Mouse (Mus musculus) adrenal gland, adult 18-20 months (tissue): ENCODE results near the gene Il6ra. TPM values are rescaled to one million over a fixed set of nuclear protein-coding genes. Genes with fewer than 3 reads are reported as not detected.

Source experiments
- DNase-seq, 2 experiments: peaks; one replicate each; pipeline ENCODE4 v3.0.0; 2021 to 2022; ENCODE audit warnings: low spot score in 2 of 2
- total RNA-seq, 2 experiments: library from RNA; stranded (reverse); gene quantifications; 1 replicate in 1 of 2; 2 replicates in 1 of 2; pipeline ENCODE4 v1.2.3; 2021

Gene Il6ra
- total RNA-seq, 2 experiments from 2014 or later = 7.8 to 13.9 TPM

DNA sequence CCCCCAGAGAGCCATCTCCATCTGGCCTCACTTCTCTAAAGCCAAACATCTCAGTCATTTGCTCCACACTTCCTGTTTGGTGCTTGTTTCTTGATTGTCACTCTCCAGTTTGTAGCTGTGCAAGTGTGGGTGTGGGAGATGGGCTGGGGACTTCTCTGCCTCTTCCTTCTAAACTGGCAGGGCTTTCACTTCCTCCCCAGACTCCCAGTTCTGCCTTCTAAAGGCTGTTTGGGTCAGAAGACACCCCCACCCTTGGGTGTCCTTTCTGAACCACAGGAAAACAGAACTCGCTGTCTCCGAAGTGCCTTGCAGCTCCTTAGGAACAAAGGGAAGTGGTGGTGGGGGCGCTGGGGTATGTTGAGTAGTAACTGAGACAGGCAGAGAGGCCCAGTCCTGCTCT is 1.8 kb downstream of the Il6ra start:
- DNase-seq = no peak

DNA sequence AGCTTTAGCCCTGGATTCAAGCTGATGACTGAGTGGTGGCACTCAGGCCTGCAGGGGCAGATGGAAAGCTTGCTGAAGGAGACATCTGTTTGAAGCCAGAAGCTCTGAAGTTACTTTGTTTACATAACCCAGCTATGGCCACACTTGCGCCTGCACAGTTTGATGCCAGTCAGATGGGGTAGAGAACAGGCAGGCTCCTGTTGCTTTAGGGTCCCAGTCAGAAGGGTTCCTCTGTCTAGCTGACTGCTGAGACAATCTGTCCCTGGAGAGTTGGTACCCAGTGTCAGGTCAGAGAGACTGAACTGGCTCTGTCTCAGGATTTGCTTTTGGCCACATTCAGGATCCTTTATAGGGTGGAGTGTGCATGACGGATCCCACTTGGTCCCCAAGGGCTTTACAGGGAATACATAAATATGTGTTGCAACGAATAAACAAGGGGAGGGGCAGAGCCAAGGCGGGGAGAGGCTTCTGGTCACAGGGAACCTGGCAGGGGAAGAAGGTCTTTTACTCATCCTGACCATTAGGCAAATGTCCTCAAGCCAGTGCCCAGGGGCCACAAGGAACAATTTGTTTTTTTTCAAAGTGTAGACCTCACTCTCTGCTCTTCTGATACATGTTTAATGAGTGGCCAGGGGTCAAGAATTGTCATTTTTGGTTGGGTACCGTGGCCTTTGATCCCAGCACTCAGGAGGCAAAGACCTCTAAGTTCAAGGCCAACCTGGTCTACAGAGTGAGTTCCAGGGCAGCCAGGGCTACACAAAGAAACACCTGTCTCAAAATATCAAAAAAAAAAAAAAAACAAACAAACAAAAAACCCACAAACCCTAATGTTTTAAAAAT is 3.1 kb downstream of the Il6ra start:
- DNase-seq = no peak

DNA sequence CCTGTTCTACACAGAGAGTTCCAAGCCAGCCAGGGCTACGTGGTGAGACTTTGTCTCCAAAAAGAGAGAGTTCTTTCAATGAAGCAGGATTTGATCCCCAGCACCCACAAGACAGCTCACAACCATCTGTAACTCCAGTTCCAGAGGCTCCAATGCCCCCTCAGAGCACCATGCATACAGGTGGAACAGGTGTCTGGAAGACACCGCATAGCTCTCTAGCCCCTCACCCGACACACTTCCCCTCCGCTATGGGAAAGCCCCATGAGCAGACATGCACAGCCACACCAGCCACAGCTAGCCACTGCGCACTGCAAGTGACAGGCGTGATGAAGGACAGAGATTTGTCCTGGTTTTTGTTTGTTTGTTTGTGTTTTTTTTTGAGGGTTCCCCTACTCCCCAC is 4.2 kb downstream of the Il6ra start:
- no peak for DNase-seq

DNA sequence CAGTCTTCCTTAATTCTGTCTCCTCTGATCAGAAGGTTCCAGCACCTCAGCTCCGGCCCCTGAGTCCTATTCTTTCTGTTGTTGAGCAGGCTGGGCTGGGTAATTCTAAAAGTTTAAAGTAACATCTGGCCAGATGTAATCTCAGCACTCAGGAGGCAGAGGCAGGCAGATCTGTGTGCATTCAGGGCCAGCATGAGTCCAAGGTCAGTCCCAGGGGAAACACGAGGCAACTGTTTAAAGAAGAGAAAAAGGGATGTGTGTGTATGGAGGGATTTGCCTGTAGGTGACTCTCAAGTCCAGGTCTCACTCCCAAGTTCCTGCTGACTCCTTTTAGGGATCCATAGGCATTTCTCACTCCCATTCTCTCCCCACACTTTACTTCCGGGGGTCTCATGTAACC is 5.2 kb downstream of the Il6ra start:
- DNase-seq = no peak

DNA sequence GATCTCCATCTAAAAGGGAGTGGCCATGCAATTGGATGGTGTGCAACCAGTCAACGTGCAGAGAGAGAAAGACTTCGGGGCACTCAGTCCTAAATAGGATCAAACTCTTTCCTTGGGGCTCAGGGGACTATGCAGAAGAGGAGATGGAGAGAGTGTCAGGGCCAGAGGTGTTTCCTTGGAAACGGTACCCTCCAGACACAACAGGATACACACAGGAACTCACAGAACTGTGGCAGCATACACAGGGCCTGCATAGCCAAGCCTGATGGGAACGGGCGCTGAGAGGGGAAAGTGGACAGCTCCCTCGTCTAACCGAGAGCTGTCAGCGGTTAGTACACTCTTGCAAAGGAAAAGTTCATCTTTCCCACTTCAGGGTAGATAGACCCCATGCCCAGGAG is 13.5 kb downstream of the Il6ra start:
- DNase-seq = no peak

DNA sequence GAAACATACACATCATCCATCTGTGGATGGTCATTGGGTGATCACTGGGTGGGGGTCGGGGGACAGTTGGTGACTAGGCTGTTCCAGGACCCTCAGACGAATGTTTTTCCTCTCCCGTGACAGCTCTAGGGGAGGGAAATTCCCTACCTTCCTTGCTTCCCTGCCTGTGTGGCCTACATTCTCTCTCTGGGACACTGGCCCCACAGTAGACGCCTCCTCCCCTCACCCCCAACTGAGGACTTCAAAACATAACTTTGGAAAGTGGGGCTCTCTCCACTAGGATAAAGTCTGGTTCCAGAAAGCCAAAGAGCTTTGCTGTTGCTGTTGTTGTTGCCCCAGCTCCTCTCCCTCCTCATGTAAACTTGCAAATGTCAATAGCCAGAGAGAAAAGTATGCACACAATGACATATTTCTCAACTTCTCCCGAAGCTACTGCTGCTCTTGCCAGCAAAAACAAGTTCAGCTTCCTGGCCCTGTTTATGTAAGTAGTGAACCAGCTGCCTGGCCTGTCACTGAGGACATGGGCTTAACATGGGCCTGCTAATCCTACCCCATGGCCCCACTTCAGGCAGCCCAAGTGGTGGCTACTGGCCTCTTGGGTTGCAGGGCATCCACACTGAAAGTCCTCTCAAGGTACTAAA is 14.0 kb downstream of the Il6ra start:
- DNase-seq = no peak

DNA sequence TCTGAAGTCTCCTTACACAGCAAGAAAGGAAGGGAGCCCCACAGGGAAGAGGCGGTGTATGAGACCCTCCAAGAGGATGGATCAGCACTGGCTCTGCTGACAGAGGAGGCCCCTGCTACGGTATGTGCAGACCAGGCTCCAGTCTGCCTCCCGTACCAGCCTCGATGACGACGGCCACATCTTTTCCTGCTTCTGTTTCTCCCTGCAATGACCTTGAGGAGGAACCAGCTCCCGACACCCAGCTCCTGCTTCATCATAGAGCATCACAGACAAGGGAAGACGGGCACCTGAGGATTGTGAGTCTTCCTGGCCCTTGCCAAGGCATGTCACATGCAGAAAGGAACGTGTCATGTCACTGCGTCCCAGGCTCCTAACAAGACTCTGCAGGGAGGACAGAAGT is 15.0 kb downstream of the Il6ra start:
- DNase-seq = no peak

DNA sequence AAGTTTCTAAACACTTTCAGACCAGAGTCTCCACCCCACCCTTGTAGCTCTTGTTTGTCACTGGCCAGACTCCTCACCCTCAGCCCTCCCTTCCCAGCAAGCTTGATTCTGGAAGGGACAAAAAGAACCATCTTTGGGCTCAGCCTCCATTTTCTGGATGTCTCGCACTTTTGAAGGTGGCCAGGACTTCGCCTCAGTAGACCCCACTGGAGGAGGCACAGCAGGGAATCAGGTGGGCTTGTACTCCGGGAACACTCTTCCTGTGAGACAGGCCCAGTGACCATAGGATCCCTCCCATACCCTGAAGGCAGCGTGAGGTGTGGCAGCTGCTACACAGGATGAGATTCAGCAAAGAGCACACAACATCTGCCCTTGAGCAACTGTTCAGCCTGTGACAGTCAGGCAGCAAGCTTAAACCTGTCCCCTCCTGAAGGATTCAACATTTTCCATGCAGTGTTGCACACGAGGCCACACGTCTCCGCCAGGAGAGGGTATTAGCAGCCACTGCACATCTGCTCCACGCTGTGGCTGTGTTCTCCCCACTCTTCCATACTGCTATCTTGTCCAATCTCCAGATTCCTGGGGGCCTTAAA is 15.7 kb downstream of the Il6ra start:
- DNase-seq = peak in 1 of 2 experiments; percentile 18

DNA sequence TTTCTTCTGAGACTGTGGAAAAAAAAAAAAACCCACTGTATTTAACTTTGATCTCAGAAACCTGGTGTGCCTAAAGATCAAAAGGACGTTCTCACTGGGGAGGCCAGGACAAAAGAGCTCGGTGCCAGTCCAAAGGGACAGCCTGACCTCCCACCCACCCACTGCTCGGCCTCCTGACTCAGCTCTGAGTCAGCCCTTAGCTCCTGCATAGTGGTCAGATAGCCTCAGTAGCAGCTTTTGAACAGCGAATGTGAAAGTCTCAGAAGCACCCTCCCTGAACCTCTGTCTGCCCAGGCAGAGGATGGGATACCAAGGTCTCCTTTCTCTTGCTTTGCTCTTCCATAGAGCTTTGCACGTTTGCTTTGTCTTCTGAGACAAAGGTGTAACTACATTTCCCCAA is 16.4 kb downstream of the Il6ra start:
- DNase-seq = peak; percentile 49 to 50

DNA sequence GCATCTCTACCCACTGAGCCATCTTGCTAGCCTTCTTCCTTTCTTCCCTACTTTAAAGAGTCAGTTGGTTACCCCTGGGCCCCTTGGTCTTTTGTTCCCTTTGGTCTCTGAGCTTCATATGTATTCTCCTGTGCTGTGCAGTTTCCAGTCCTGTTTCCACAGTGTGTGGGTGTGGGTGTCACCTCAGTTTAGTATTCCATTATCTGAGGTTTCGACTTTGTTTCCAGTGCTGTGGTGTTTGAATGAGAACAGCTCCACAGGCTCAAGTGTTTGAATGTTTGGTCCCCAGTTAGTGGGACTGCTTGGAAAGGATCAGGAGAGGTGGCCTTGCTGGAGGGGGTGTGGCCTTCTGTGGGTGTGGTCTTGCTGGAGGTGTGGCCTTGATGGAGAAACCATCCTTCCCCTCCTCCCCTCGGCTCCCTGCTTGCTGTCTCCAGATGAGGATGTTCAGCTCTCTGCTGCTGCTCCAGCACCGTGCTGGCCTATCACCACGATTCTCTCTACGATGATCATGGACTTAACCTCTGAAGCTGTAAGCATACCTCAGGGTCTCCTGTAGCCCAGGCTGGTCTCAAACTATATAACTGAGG is 20.4 kb downstream of the Il6ra start:
- DNase-seq = no peak

DNA sequence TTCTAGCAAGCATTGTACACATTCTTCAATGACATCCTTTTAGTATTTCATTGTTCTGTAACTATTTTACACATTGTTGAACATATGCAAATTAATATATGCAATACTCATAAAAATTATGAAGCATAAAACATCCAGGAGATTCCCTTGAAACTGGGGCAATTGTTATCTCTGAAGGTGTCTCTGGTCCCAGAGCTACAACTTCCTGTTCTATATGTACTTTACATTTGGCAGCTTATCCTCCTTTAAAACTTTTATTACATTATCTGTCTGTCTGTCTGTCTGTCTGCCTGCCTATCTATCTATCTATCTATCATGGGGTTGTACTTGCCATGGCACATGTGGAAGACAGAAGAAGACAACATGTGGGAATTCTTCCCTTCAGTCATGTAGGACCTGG is 21.3 kb downstream of the Il6ra start:
- no peak for DNase-seq

DNA sequence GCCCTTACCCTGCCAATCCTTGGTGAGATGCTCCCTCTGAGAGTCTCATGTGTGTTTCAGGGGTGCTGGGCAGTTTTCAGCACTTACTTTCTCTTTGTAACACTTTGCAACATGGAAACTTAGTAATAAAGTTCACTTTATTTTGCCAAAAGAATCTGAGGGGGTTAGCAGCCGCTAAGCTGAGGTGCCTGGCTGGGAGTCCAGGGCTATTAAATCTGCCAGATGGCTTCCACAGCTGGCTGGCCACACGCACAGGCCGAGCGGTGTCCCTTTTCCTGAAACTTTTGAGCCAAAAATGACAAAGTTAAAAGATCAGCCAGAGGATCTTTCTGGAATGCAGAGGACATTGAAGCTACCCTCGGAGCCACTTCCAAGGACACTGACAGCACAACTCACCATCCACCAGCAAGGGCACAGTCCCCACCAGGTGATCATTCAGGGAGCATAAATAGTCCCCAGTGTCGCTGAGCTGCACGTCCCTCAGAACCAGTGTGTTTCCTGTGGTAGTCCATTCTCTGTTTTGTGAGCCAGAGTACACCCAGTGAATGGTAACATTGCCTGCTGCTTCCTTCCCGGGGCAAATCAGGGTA is 23.1 kb downstream of the Il6ra start:
- peak in 1 of 2 experiments; percentile 21 for DNase-seq

DNA sequence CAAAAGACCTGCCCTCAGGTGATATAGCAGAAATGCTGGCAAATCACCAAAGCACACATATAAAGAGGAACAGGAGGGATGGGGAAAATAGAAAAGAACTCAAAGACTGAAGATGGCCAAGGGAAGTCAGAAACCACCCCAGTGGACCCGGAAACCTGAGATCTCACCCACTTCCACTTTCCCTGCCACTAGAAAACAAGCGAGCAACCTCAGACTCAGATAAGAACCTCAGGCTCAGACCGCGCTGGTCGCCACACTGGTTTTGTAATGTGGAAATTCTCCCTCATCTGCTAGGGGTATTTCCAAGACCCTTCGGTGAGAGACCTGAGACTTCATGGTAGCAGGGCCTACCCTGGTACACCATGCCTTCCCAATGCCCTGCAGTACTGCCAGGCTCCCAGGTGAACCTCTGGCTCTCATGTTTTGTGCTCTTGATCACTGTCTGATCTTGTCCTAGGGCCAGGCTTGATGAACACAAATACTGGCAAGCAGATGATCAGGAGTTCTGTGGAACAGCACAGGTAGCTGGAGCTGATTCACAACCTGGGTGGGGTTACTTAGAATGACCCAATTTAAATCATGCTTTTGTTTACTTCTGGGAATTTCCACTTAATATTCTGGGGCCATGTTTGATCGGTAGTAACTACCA is 25.3 kb downstream of the Il6ra start:
- DNase-seq = no peak

DNA sequence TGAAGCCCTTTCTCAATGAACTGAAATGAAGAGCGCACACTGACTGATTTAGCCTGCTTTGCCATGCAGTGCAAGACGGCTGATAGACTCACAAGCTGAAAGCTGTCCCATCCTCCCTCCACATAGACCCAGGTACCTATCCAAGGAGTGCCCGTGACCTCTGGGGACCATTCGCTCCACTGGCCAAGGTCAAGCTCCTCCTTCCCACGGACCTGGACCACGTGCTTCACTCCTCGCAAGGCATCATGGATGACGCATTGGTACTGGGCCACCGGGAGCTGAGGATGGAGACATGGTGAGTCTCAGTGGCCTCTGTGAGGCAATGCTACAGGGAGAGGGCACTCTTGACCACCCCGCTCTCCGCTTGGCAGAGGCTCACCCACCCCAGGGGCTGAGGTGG is 27.2 kb downstream of the Il6ra start:
- no peak for DNase-seq

DNA sequence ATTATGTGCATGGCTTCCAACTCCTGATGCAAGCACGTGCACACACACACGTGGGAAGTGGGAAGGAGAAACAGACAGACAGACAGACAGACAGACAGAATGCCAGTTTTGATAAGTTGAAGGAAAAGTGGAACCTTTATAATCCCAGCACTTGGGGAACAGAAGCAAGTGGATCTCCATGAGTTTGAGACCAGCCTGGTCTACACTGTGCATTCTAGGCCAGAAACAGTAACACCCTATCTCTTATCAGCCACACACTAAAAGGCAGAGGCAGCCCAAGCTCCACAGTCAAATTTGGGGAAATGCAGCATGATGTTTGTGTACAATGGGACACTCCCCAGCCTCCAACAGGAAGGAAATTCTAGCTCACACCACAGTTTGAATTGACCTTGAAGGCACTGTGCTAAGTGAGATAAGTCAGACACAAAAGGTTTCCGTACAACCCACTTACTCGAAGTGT is 29.4 kb downstream of the Il6ra start:
- no peak for DNase-seq

DNA sequence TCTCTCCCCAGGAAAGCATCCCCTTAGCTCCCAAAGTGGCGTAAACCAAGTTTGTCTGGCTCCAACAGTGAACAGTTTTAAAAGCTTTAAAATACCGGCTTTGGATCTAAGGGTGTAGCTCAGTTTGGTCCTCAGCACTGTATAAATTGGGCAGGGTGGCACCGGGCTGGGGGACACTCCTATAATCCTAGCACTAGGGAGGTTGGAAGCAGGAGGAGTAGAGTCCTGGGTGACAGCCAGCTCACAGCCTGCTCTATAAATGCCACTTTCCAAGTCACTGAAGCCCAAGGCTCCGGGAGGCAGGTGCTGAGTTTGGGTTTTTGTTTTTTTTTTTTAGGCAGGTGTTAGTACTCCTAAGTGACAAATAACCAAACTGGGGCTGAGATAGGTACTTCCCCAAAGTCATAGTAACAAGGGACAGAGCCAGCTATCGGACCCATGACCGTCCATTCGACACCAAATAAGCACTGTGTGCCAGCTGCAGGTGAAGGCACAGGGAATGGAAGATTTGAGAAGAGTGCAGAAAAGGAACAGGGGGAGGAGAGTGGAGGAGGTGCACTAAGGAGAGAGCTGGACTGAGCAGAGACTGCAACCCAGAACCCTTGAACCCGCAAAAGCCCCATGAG is 30.3 kb downstream of the Il6ra start:
- DNase-seq = no peak

DNA sequence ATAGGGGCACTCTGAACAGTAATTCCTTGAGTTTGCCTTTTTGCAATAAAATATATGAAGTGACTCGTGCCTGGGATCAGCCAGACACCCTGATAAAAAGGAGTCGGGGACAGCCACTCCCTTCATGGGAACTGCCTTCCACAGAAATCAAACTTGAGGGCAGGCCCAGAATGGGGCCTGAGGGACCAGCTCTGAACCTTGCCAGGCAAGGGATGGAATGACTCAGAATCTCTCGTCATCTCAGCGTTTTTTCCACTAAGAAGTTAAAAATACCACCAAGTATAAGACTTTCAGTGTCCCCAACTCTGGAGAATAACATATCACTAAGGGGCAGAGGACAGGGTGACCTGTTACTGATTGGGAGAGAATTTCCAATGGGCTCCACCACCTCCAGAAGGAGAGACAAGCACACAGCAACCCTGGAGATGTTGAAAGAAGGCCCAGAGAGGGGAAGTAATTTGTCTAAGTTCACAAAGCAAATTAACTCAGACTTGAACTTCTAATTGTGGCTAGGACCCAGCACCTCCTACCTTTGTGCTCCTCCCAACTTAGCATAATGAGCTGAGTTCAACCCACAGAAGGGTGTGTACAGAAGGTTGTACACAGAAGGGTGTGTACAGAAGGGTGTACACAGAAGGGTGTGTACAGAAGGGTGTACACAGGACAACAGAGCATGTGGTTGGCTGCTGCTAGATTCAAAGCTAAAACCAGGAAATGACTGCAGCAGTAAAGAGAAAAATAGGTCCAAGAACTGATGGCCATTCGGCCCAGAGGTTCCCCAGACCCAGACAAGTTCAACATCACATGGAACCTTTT is 32.8 kb downstream of the Il6ra start:
- DNase-seq = no peak

DNA sequence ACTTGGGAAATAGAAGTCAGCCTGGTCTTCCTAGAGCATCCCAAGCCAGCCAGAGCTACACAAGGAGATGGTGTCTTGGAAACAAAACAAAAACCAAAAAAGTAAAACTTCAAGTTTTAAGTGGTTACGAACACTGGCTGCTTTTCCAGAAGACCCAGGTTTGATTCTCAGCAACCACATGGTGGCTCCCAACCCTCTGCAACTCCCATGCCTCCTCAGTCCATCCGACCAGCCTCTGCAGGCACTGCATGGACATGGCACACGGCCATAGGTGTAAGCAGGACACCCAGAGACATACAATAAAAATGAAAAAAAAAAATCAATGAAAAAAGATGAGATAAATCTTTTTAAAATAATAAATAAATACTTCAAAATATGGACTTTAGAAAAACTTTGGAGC is 33.7 kb downstream of the Il6ra start:
- DNase-seq = no peak

DNA sequence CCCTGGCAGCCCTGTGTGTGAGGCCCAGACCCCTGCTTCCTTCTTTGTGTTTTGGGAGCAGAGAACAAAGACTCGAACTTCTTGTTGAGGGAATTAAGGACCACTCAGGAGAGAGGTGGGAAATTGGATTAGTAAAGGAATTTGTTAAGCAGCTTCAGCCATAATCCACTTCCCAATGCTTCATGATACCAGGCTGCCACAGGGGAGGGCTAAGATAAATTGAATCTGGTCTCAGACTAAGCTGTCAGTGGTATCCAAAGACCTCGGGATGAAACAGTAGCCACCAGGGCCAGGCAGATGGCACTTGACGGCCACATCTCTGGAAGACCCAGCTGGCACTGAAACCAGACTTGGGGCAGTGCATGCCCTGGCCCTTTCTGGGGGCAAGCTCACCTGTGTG is 34.5 kb downstream of the Il6ra start:
- DNase-seq = no peak

DNA sequence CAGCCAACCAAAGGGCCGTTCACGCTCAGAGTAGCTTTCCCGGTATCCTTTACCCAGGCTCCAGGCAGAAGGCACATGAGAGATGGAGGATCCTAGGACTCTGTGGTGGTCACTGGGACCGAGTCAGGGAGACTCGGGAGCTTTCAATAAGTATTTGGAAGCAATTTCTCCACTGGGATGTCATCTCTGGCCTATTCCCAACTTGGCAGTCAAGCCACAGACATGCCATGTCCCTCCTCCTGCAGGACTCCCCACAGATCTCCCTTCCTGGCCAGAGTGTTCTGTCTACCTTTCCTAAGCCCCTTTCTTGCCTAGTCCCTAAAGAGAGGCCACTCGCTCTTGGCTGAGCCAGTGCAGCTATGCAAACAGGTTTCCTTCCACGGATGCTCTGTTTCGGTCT is 35.9 kb downstream of the Il6ra start:
- DNase-seq = no peak
